Mouse (Mus musculus) MEL-GATA-1-ER (cell line): ENCODE results near the gene Ccdc117.
"Not testable (repeated sequence)": the region's sequence is repeated elsewhere in the genome, so short reads cannot be mapped to it uniquely, and the experiment has no call there.

Experiments used
- DNase-seq: peaks from one replicate; pipeline ENCODE4 v3.0.0-alpha.2; 2012; ENCODE audit warnings: low read depth; ENCODE audit errors: extremely low read depth

Ccdc117 gene

GRCm38 (mm10) chr11:5541799-5542481 lies at the start of gene Ccdc117:
Gene Ccdc117, minus strand, starts transcription at chr11:5542187.
- DNase-seq: peak; percentile 85

GRCm38 (mm10) chr11:5575046-5575445 lies 33.1 kb upstream of the Ccdc117 start:
- peak; percentile 63 for DNase-seq

DNA sequence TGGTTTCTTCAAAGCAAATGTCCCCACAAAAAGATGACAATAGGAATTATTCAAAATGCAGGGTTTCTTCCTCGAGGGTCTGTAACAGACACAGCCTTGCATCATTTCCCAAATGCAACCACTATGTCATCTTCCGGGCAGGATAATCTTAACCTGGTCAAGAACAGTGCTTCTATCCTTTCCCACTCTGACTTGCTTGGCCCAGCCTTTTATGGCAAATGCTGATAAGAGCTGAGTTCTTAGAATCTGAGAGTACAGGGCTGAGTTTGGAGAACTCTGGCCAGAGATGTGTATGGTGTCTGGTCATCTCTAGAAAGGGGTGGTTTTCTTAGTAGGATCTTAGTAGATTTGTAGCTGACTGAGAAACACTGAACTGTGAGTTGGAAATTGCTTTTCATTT lies 31.8 kb upstream of the Ccdc117 start:
- peak; percentile 83 for DNase-seq

DNA sequence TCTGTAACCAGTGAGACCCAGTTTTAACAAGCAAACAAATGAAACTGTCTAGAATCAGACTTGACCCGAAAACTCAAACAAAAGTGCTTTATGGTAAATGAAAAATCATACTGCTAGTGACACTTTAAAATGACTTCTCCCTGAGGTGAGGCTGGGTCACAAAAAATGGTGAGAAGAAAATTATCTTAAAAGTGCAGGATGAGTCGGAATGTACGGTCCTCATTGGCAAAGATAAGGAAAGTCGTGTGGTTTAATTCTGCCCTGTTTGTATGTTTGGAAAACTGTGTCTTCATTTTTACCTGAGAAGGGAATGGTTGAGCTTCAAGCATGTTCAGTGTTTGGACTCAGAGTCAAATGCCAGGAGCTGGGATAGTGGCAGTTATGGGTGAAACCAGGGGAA lies 29.9 kb upstream of the Ccdc117 start:
- DNase-seq: peak; percentile 39

DNA sequence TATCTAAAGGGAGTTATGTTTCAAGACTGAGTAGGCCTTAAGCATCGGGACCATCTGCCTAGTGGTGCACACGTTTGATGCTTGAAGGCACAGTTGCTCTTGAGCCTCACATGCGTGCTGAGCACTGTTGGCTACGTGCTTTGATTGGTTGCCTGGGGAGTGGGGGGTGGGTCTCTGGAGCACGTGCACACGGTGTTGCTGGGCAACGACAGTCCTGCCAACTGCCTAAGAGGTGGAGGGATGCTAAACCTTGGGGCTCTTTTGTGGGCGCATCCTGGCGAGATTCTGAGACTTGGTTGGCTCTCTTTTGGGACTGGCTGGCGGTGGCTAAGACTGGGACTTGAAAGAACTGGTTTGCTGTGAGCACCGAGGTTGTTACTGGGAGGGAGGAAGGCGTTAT lies 27.5 kb upstream of the Ccdc117 start, which contains the start of gene Ankrd36:
Gene Ankrd36 (plus strand): TSS at position 211 of the 400 bp plus-strand sequence.
- no peak for DNase-seq

GRCm38 (mm10) chr11:5568082-5568481 lies 26.1 kb upstream of the Ccdc117 start:
- peak; percentile 90 for DNase-seq

- DNase-seq: no peak
Measured at GRCm38 (mm10) chr11:5567654-5568053, 25.7 kb upstream of the Ccdc117 start.

GRCm38 (mm10) chr11:5566506-5566905 lies 24.5 kb upstream of the Ccdc117 start:
- no peak for DNase-seq

GRCm38 (mm10) chr11:5565596-5565995 lies 23.6 kb upstream of the Ccdc117 start:
- DNase-seq: no peak

- DNase-seq: no peak
Measured at GRCm38 (mm10) chr11:5563898-5564297, 21.9 kb upstream of the Ccdc117 start.

DNA sequence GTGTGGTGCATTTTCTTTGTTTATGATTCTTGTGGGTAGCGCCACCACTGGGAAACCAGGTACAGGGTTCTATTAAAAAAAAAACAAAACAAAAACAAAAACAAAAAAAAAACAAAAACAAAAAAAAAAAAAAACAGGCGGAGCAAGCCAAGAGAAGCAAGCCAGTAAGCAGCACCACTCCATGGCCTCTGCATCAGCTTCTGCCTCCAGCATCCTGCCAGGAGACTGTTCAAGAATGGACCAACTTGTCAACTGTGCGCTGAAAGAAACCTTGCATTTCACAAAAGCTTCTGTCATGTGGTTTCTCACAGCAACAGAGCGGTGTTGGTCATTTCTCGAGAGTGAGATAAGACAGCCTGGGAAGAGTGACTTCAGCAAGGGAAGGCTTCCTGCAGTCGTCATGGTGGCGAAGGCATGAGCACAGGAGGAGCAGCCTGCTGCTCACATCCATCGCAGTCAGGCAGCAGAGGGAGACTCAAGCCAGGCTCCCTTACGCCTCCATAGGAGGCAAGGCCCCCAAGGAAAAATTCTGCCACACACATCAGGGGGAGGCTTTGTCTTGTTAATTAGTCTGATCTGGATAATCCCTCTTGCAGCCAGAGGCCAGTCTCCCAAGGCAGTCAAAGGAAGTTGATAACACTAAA lies 20.8 kb upstream of the Ccdc117 start:
- DNase-seq: no peak

DNA sequence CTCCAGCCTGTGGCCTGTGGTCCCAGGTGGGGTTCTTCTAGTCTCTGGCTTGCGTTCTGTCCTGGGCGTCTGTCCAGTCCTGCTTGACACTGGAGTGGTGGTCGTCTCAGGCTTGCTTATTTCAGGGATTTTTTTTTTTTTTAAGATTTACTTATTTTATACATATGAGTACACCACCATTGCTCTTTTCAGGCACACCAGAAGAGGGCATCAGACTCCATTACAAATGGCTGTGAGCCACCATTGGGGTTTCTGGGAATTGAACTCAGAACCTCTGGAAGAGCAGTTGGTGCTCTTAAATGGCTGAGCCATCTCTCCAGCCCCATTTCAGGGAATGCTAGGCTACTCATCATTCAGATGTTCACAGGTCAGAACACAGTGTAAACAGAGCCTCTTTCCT lies 18.3 kb upstream of the Ccdc117 start:
- no peak for DNase-seq

DNA sequence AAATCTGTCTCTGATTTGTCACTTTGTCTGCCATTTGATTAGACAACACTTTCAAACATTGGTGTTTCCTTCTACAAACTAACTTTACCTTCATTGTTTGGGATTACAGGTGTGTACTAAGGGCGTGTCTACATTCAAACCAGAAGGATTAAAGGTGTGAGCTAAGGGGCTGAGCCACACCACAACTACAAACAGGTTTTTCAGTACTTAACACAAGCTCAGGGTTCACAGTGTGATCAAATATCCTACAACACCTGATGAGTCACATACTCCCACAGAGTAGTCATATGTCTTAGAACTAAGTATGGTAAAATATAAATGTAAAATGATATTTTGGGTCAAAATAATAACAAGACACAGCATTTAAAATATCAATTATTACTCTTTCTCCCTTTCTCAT lies 9.9 kb upstream of the Ccdc117 start:
- DNase-seq: no peak

GRCm38 (mm10) chr11:5551430-5551829 lies 9.4 kb upstream of the Ccdc117 start:
- DNase-seq: no peak

DNA sequence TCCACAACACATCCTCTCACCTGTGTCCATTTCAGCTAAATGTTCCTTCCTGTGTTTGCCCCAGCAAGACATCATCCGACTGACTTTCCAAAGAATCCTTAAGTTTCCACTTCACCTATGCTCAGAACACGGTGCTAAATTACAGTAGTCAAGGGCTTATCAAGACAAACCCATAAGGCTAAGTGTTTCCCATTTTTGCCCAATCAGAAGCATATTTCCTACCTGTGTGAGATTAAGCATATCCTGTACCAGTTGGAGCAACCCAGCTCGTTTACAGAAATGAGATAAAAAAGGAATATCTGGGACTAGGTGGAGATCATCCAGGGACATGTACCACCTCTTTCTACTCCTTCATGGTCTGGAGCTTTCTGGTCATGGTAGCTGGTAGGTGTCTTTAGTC lies 4.7 kb upstream of the Ccdc117 start:
- DNase-seq: no peak

DNA sequence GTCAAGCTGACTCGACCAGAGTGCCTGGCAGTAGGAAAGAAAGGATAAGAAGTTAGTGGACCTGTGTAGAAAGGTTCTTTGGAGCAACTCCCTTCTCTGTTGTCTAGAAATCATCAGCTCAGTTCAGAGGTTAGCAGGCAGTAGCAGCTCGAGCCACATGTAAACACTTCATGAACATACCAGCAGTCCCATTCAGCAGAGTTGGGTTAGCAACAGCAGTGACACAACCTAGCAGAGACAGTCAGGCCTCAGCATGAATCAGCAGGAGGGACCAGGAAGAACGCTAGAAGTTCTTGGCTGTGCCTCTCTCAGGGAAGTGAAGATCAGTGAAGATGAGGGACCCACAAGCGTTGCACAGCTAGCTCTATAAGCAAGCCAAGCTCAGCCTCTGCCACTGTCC lies 3.5 kb upstream of the Ccdc117 start:
- no peak for DNase-seq

- not testable (repeated sequence) for DNase-seq
Measured at GRCm38 (mm10) chr11:5544709-5545108, 2.7 kb upstream of the Ccdc117 start.

GRCm38 (mm10) chr11:5543281-5543680 lies 1.3 kb upstream of the Ccdc117 start:
- DNase-seq: peak; percentile 53

- DNase-seq: no peak
Measured at GRCm38 (mm10) chr11:5542482-5543185, 647 bp upstream of the Ccdc117 start.

- peak; percentile 33 for DNase-seq
Measured at GRCm38 (mm10) chr11:5541230-5541798, 673 bp downstream of the Ccdc117 start.

- no peak for DNase-seq
Measured at GRCm38 (mm10) chr11:5540331-5540730, 1.7 kb downstream of the Ccdc117 start.

DNA sequence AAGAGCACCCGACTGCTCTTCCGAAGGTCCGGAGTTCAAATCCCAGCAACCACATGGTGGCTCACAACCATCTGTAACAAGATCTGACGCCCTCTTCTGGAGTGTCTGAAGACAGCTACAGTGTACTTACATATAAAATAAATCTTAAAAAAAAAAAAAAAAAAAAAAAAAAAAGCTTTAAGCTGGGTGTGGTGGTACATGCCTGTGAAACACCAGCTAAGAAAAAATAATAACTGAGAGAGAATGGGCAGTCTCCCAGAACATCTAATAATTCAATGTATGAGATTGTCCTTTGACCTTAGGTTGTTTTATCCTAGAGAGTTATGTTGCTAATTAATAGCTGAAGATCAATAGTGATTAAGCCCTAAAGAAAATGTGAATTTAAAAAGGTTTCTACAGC lies 4.5 kb downstream of the Ccdc117 start:
- DNase-seq: not testable (repeated sequence)
